Mouse (Mus musculus): ENCODE measurements around the gene Apeh. TPM values are rescaled to one million over a fixed set of nuclear protein-coding genes. Genes with fewer than 3 reads are reported as not detected.

Gene Apeh
- polyA plus RNA-seq, 1 experiment from 2014 or later = 54.5 TPM

GRCm38 (mm10) chr9:108095518-108095917 lies 1.1 kb upstream of the Apeh start:
- Histone ChIP-seq H3K27ac (ENCODE audit: low read length) (no peak overlapping the region; the same call in 1 of the 2 replicates), H3K4me1 (ENCODE audit: control insufficient read depth, insufficient read depth, low read length) (peaks cover 20% of the 10 kb centered on the region; the same call in 1 of the 2 replicates), H3K4me3 (ENCODE audit: low read length) (peak overlapping the region; percentile 82), H3K27me3 (ENCODE audit: control insufficient read depth, insufficient read depth, low read length) (no peaks in the 10 kb centered on the region), H3K36me3 (ENCODE audit: control insufficient read depth, insufficient read depth) (peaks cover 8% of the 10 kb centered on the region; the same call in 1 of the 2 replicates), H3K9ac (ENCODE audit: low read length) (peak overlapping the region; percentile 90), H3K9me3 (replicated peaks; ENCODE audit: control insufficient read depth, low read length) (no peaks in the 10 kb centered on the region), H3K4me2 (ENCODE audit: low read depth, low read length) (peak overlapping the region; percentile 99)
- ATAC-seq (replicated peaks; ENCODE audit: extremely low read depth, insufficient read depth, low FRiP score) = 0 out of 2 replicates have a peak, but pooled peaks have one; percentile 15
- 7% methylated on average over 3 of the region's 3 CpGs for WGBS

- peak overlapping the region; percentile 90 for H3K9ac ChIP-seq (ENCODE audit: low read length)
- peaks cover 13% of the 10 kb centered on the region for H3K36me3 ChIP-seq (ENCODE audit: control insufficient read depth, insufficient read depth)
- H3K9me3 ChIP-seq (replicated peaks; ENCODE audit: control insufficient read depth, low read length) = no peaks in the 10 kb centered on the region
- peak overlapping the region; percentile 99 for H3K4me2 ChIP-seq (ENCODE audit: low read depth, low read length)
- no peaks in the 10 kb centered on the region for H3K27me3 ChIP-seq (ENCODE audit: control insufficient read depth, insufficient read depth, low read length)
- peak overlapping the region; percentile 82 for H3K4me3 ChIP-seq (ENCODE audit: low read length)
- peaks cover 20% of the 10 kb centered on the region; the same call in 1 of the 2 replicates for H3K4me1 ChIP-seq (ENCODE audit: control insufficient read depth, insufficient read depth, low read length)
- WGBS = under 1% methylated on average over 16 of the region's 16 CpGs
- peak overlapping the region; percentile 50 for H3K27ac ChIP-seq (ENCODE audit: low read length)
- ATAC-seq (replicated peaks; ENCODE audit: extremely low read depth, insufficient read depth, low FRiP score) = 0 out of 2 replicates have a peak, but pooled peaks have one; percentile 10
Measured at GRCm38 (mm10) chr9:108094998-108095411, 599 bp upstream of the Apeh start.

- Histone ChIP-seq H3K27me3 (ENCODE audit: control insufficient read depth, insufficient read depth, low read length) (no peaks in the 10 kb centered on the region), H3K9ac (ENCODE audit: low read length) (peak overlapping the region; percentile 90), H3K4me2 (ENCODE audit: low read depth, low read length) (peak overlapping the region; percentile 99), H3K27ac (ENCODE audit: low read length) (peak overlapping the region; percentile 84), H3K9me3 (replicated peaks; ENCODE audit: control insufficient read depth, low read length) (no peaks in the 10 kb centered on the region), H3K4me3 (ENCODE audit: low read length) (peak overlapping the region; percentile 82), H3K36me3 (ENCODE audit: control insufficient read depth, insufficient read depth) (peaks cover 21% of the 10 kb centered on the region), H3K4me1 (ENCODE audit: control insufficient read depth, insufficient read depth, low read length) (peaks cover 20% of the 10 kb centered on the region; the same call in 1 of the 2 replicates)
- 63% methylated on average over 10 of the region's 10 CpGs for WGBS
- ATAC-seq (replicated peaks; ENCODE audit: extremely low read depth, insufficient read depth, low FRiP score) = no peak
Measured at GRCm38 (mm10) chr9:108093586-108093985, 820 bp downstream of the Apeh start.

- WGBS = 93% methylated on average over 7 of the region's 7 CpGs
- no peaks in the 10 kb centered on the region for H3K9me3 ChIP-seq (replicated peaks; ENCODE audit: control insufficient read depth, low read length)
Measured at GRCm38 (mm10) chr9:108090611-108091120, 3.7 kb downstream of the Apeh start.

GRCm38 (mm10) chr9:108085261-108085660 lies 9.1 kb downstream of the Apeh start:
- H3K27me3 ChIP-seq (ENCODE audit: control insufficient read depth, insufficient read depth, low read length) = peaks cover 23% of the 10 kb centered on the region
- 92% methylated on average over 4 of the region's 4 CpGs for WGBS
- ATAC-seq (replicated peaks; ENCODE audit: extremely low read depth, insufficient read depth, low FRiP score) = no peak
- no peaks in the 10 kb centered on the region for H3K9me3 ChIP-seq (replicated peaks; ENCODE audit: control insufficient read depth, low read length)
- no peak overlapping the region for H3K4me2 ChIP-seq (ENCODE audit: low read depth, low read length)
- H3K4me3 ChIP-seq (ENCODE audit: low read length) = no peak overlapping the region
- no peak overlapping the region for H3K27ac ChIP-seq (ENCODE audit: low read length)
- peaks cover 46% of the 10 kb centered on the region for H3K36me3 ChIP-seq (ENCODE audit: control insufficient read depth, insufficient read depth)
- H3K9ac ChIP-seq (ENCODE audit: low read length) = no peak overlapping the region
- H3K4me1 ChIP-seq (ENCODE audit: control insufficient read depth, insufficient read depth, low read length) = no peaks in the 10 kb centered on the region

More at GRCm38 (mm10) chr9:108090611-108091120, 3.7 kb downstream of the Apeh start:
- ATAC-seq (replicated peaks; ENCODE audit: extremely low read depth, insufficient read depth, low FRiP score) = no peak
- Histone ChIP-seq H3K36me3 (ENCODE audit: control insufficient read depth, insufficient read depth) (peaks cover 45% of the 10 kb centered on the region), H3K9ac (ENCODE audit: low read length) (no peak overlapping the region), H3K27me3 (ENCODE audit: control insufficient read depth, insufficient read depth, low read length) (no peaks in the 10 kb centered on the region), H3K27ac (ENCODE audit: low read length) (no peak overlapping the region), H3K4me1 (ENCODE audit: control insufficient read depth, insufficient read depth, low read length) (peaks cover 11% of the 10 kb centered on the region; the same call in 1 of the 2 replicates), H3K4me3 (ENCODE audit: low read length) (no peak overlapping the region), H3K4me2 (ENCODE audit: low read depth, low read length) (no peak overlapping the region)

- H3K4me1 ChIP-seq (ENCODE audit: control insufficient read depth, insufficient read depth, low read length) = peaks cover 4% of the 10 kb centered on the region
- no peak overlapping the region for H3K4me2 ChIP-seq (ENCODE audit: low read depth, low read length)
- ATAC-seq (replicated peaks; ENCODE audit: extremely low read depth, insufficient read depth, low FRiP score) = no peak
- no peak overlapping the region for H3K27ac ChIP-seq (ENCODE audit: low read length)
- peaks cover 23% of the 10 kb centered on the region for H3K27me3 ChIP-seq (ENCODE audit: control insufficient read depth, insufficient read depth, low read length)
- 48% methylated on average over 6 of the region's 6 CpGs for WGBS
- no peak overlapping the region for H3K9ac ChIP-seq (ENCODE audit: low read length)
- H3K4me3 ChIP-seq (ENCODE audit: low read length) = no peak overlapping the region
- H3K36me3 ChIP-seq (ENCODE audit: control insufficient read depth, insufficient read depth) = peaks cover 36% of the 10 kb centered on the region
- no peaks in the 10 kb centered on the region for H3K9me3 ChIP-seq (replicated peaks; ENCODE audit: control insufficient read depth, low read length)
Measured at GRCm38 (mm10) chr9:108083561-108083960, 10.8 kb downstream of the Apeh start.

- 30% methylated on average over 12 of the region's 12 CpGs for WGBS
- no peaks in the 10 kb centered on the region for H3K9me3 ChIP-seq (replicated peaks; ENCODE audit: control insufficient read depth, low read length)
- peaks cover 23% of the 10 kb centered on the region for H3K27me3 ChIP-seq (ENCODE audit: control insufficient read depth, insufficient read depth, low read length)
- H3K36me3 ChIP-seq (ENCODE audit: control insufficient read depth, insufficient read depth) = peaks cover 31% of the 10 kb centered on the region
- H3K9ac ChIP-seq (ENCODE audit: low read length) = no peak within 1 kb of the TSS
- H3K4me1 ChIP-seq (ENCODE audit: control insufficient read depth, insufficient read depth, low read length) = peaks cover 10% of the 10 kb centered on the region
- peak within 1 kb of the TSS; percentile 19 for H3K4me2 ChIP-seq (ENCODE audit: low read depth, low read length)
- ATAC-seq (replicated peaks; ENCODE audit: extremely low read depth, insufficient read depth, low FRiP score) = no peak
- H3K27ac ChIP-seq (ENCODE audit: low read length) = no peak within 1 kb of the TSS
- no peak within 1 kb of the TSS for H3K4me3 ChIP-seq (ENCODE audit: low read length)
Measured at GRCm38 (mm10) chr9:108082988-108083431, 11.4 kb downstream of the Apeh start, which contains the start of gene Rnf123. TSS of gene Rnf123 (minus strand) at chr9:108083346.

- H3K4me1 ChIP-seq (ENCODE audit: control insufficient read depth, insufficient read depth, low read length) = peaks cover 14% of the 10 kb centered on the region
- H3K27me3 ChIP-seq (ENCODE audit: control insufficient read depth, insufficient read depth, low read length) = peaks cover 23% of the 10 kb centered on the region
- H3K4me2 ChIP-seq (ENCODE audit: low read depth, low read length) = peak overlapping the region; percentile 19
- no peak overlapping the region for H3K9ac ChIP-seq (ENCODE audit: low read length)
- no peak overlapping the region for H3K4me3 ChIP-seq (ENCODE audit: low read length)
- H3K36me3 ChIP-seq (ENCODE audit: control insufficient read depth, insufficient read depth) = peaks cover 26% of the 10 kb centered on the region
- ATAC-seq (replicated peaks; ENCODE audit: extremely low read depth, insufficient read depth, low FRiP score) = no peak
- no peak overlapping the region for H3K27ac ChIP-seq (ENCODE audit: low read length)
- no peaks in the 10 kb centered on the region for H3K9me3 ChIP-seq (replicated peaks; ENCODE audit: control insufficient read depth, low read length)
- WGBS = 7% methylated on average over 19 of the region's 19 CpGs
Measured at GRCm38 (mm10) chr9:108082549-108082948, 11.9 kb downstream of the Apeh start.

GRCm38 (mm10) chr9:108080168-108080567 lies 14.2 kb downstream of the Apeh start, which contains the start of gene Mst1:
TSS of gene Mst1 (plus strand) at chr9:108080436.
- Histone ChIP-seq H3K27me3 (ENCODE audit: control insufficient read depth, insufficient read depth, low read length) (peaks cover 23% of the 10 kb centered on the region), H3K4me1 (ENCODE audit: control insufficient read depth, insufficient read depth, low read length) (peaks cover 14% of the 10 kb centered on the region), H3K36me3 (ENCODE audit: control insufficient read depth, insufficient read depth) (peaks cover 7% of the 10 kb centered on the region), H3K4me2 (ENCODE audit: low read depth, low read length) (peak within 1 kb of the TSS; percentile 92), H3K4me3 (ENCODE audit: low read length) (peak within 1 kb of the TSS; percentile 86), H3K27ac (ENCODE audit: low read length) (no peak within 1 kb of the TSS), H3K9me3 (replicated peaks; ENCODE audit: control insufficient read depth, low read length) (no peaks in the 10 kb centered on the region), H3K9ac (ENCODE audit: low read length) (peak within 1 kb of the TSS; percentile 98)
- WGBS = 64% methylated on average over 5 of the region's 5 CpGs
- no peak for ATAC-seq (replicated peaks; ENCODE audit: extremely low read depth, insufficient read depth, low FRiP score)

All from heart, embryonic 16.5 days (tissue).